Mouse (Mus musculus) brain, embryonic 14.5 days (tissue): ENCODE measurements around the gene S100a2.

ENCODE experiments used
- CTCF ChIP-seq: fragments of 200-500 bp; IDR thresholded peaks from 2 replicates; pipeline ENCODE4 v1.5.1; 2012; ENCODE audit warnings: inconsistent platforms, mild to moderate bottlenecking, moderate library complexity, borderline replicate concordance; ENCODE audit not compliant: insufficient read depth, insufficient read length; ENCODE audit errors: extremely low read depth
- POLR2A ChIP-seq: fragments of 200-500 bp; IDR thresholded peaks from 2 replicates; pipeline ENCODE4 v1.6.1; 2012; ENCODE audit warnings: mild to moderate bottlenecking, inconsistent platforms, borderline replicate concordance; ENCODE audit not compliant: poor library complexity, insufficient read depth, insufficient read length, severe bottlenecking; ENCODE audit errors: extremely low read depth

DNA sequence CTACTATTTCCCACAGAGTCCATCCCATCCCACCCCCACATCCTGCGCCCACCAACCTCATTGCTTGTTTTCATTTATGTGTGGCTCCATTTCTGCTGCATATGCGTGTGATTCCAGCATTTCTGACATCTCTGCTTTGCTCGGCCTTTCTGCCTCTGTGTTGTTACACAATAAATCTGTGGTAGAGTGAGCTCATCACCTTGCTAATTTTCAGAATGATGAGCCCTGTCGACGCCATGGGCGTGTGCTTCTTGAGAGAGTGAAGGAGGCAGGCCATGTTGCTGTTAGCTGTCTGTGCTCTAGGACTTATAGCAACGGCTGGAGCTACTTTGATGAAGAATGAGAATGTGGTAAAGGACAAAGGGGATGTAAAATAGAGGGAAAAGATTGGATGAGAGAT is 50.9 kb downstream of the S100a2 start:
- TF ChIP-seq CTCF (no peak), POLR2A (no peak)
